In the genomic region with DNA sequence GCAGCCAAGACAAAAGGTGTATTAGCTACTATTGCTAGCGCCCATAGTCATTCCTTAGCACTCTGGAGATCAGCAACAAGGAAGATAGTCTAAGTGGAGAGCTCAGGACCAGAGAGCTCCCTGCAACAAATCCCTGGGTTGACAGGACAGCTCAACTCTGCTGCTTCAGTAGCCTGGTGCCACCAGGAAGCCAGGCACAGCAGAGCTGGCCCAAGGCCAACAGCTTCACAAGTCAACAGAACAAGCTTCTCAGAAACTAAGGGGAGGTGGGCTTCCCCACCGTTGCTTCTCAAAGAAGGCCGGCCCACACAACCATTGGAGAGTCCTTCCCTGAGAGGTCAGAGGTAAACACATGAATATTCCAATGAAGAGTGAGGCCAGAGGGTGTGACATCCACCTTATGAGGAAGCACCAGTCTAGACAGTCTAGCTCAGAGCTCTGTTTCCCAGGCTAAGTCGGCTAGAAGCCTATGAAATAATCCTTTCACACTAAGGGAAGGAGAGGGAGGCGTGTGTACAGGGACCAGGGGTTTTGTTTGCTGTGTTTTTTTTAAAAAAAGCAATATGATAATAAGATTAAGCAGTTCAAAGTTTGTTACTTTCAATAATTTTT, we compare ENCODE assay signal across 11 mouse cellular contexts.
A peak's percentile ranks its signal among the peaks of the same experiment; 100 is the strongest.
DNase-seq lines count a peak whose midpoint lies in the region; ATAC-seq and TF ChIP-seq lines count a peak whose summit lies in the region.
"Had no signal": no experiment of that assay in that cellular context is flagged by ENCODE, and none has a peak within 500 bp of the region (broad histone marks: within the 10 kb centered on the region; RNA-seq: fewer than 3 reads in every experiment).

No protein-coding gene starts in this region.

- H3K9ac ChIP-seq in stomach, postnatal 0 days (ENCODE audit: low read length) = no peak overlapping the region
- H3K9ac ChIP-seq: limb, embryonic 12.5 days had no signal

- H3K4me3 ChIP-seq in stomach, postnatal 0 days (ENCODE audit: low read depth, low read length) = no peak overlapping the region
- H3K4me3 ChIP-seq: limb, embryonic 12.5 days had no signal

- TF ChIP-seq CTCF in stomach, postnatal 0 days (IDR thresholded peaks at IDR 0.05; ENCODE audit: low read depth) = no peak

- 0 out of 2 replicates have a peak overlapping the region, but pooled peaks have one; percentile 18 for H3K27ac ChIP-seq in stomach, postnatal 0 days (replicated peaks)
- H3K27ac ChIP-seq: limb, embryonic 12.5 days had no signal

- 62% methylated on average over 5 of the region's 5 CpGs for WGBS in stomach, postnatal 0 days

- ATAC-seq in stomach, postnatal 0 days (ENCODE audit: low FRiP score, low TSS enrichment) = peak; percentile 76

- DNase-seq in cerebellum, postnatal 14 days = peak; percentile 24 to 27
- DNase-seq in cerebellum, adult 11-12 months = no peak
- peak; percentile 40 for DNase-seq in kidney, postnatal 14 days
- DNase-seq in kidney, adult 9 months = no peak
- peak; percentile 40 to 58 for DNase-seq in right cerebral cortex, postnatal 10 days (ENCODE audit: low spot score in 2 of 2)
- DNase-seq in right cerebral cortex, postnatal 36 days (ENCODE audit: low spot score in 2 of 2) = no peak
- DNase-seq in stomach, postnatal 0 days (ENCODE audit: low spot score) = peak; percentile 77
- DNase-seq in gastrocnemius, postnatal 14 days = no peak
- DNase-seq: cerebellum, postnatal 36 days; heart, postnatal 36 days had no signal

- no peaks in the 10 kb centered on the region for H3K27me3 ChIP-seq in stomach, postnatal 0 days (ENCODE audit: control insufficient read depth, insufficient read depth, low read length)
- H3K27me3 ChIP-seq: limb, embryonic 12.5 days had no signal

- H3K4me1 ChIP-seq in stomach, postnatal 0 days (replicated peaks; ENCODE audit: control insufficient read depth, insufficient read depth) = no peaks in the 10 kb centered on the region
- H3K4me1 ChIP-seq: limb, embryonic 12.5 days had no signal

- TF ChIP-seq EP300 in stomach, postnatal 0 days (optimal IDR thresholded peaks at IDR 0.05) = no peak

- no peak overlapping the region for H3K4me2 ChIP-seq in stomach, postnatal 0 days (replicated peaks; ENCODE audit: low read depth)
- H3K4me2 ChIP-seq: limb, embryonic 12.5 days had no signal

- H3K9me3 ChIP-seq in stomach, postnatal 0 days (ENCODE audit: control insufficient read depth, low read length) = no peaks in the 10 kb centered on the region
- H3K9me3 ChIP-seq: limb, embryonic 12.5 days had no signal

- intact Hi-C loops in gastrocnemius, postnatal 14 days (cut with DNase I; ENCODE audit: low total_unique reads) = no loop called here

- no peaks in the 10 kb centered on the region for H3K36me3 ChIP-seq in stomach, postnatal 0 days (ENCODE audit: control insufficient read depth, insufficient read depth, low read length)
- H3K36me3 ChIP-seq: limb, embryonic 12.5 days had no signal

Comparison
In these comparisons a context has a peak if more than half of its experiments do, and no peak if none do; other contexts are left out.
1. DNase-seq: peak in cerebellum, postnatal 14 days (2 of 2), kidney, postnatal 14 days (single experiment), right cerebral cortex, postnatal 10 days (2 of 2) and stomach, postnatal 0 days (single experiment); none in cerebellum, adult 11-12 months (single experiment), kidney, adult 9 months (single experiment), right cerebral cortex, postnatal 36 days (0 of 2) and gastrocnemius, postnatal 14 days (single experiment).